Mouse (Mus musculus) NIH3T3 (cell line): ENCODE data around the gene Timp3.
"Not testable (repeated sequence)": the region's sequence is repeated elsewhere in the genome, so short reads cannot be mapped to it uniquely, and the experiment has no call there.

Experiments used
- DNase-seq: peaks from one replicate; pipeline ENCODE4 v3.0.0-alpha.2; 2012; ENCODE audit warnings: low read depth

Gene Timp3

GRCm38 (mm10) chr10:86352521-86352920, 52.3 kb downstream of the Timp3 start:
- DNase-seq = no peak

- DNase-seq = peak; percentile 60
Observed at GRCm38 (mm10) chr10:86356819-86357563, 56.8 kb downstream of the Timp3 start.

- no peak for DNase-seq
Observed at GRCm38 (mm10) chr10:86358307-86358975, 58.3 kb downstream of the Timp3 start.

GRCm38 (mm10) chr10:86359208-86359607, 59.0 kb downstream of the Timp3 start:
- peak; percentile 42 for DNase-seq

- peak; percentile 55 for DNase-seq
Observed at GRCm38 (mm10) chr10:86359699-86360098, 59.5 kb downstream of the Timp3 start.

GRCm38 (mm10) chr10:86363669-86364309, 63.6 kb downstream of the Timp3 start:
- DNase-seq = no peak

GRCm38 (mm10) chr10:86365632-86366092, 65.5 kb downstream of the Timp3 start:
- peak; percentile 84 for DNase-seq

- DNase-seq = peak; percentile 44
Observed at GRCm38 (mm10) chr10:86367346-86367745, 67.2 kb downstream of the Timp3 start.

- DNase-seq = no peak
Observed at GRCm38 (mm10) chr10:86368811-86369210, 68.6 kb downstream of the Timp3 start.

- no peak for DNase-seq
Observed at GRCm38 (mm10) chr10:86369346-86369745, 69.2 kb downstream of the Timp3 start.

GRCm38 (mm10) chr10:86371561-86371960, 71.4 kb downstream of the Timp3 start:
- no peak for DNase-seq

- DNase-seq = peak; percentile 68
Observed at GRCm38 (mm10) chr10:86374061-86374460, 73.9 kb downstream of the Timp3 start.

- no peak for DNase-seq
Observed at GRCm38 (mm10) chr10:86375903-86376302, 75.7 kb downstream of the Timp3 start.

- peak; percentile 73 for DNase-seq
Observed at GRCm38 (mm10) chr10:86376392-86377185, 76.4 kb downstream of the Timp3 start.

- not testable (repeated sequence) for DNase-seq
Observed at GRCm38 (mm10) chr10:86378803-86379202, 78.6 kb downstream of the Timp3 start.

GRCm38 (mm10) chr10:86380626-86381025, 80.5 kb downstream of the Timp3 start:
- no peak for DNase-seq

GRCm38 (mm10) chr10:86381150-86381921, 81.2 kb downstream of the Timp3 start:
- no peak for DNase-seq

GRCm38 (mm10) chr10:86381922-86382260, 81.7 kb downstream of the Timp3 start:
- DNase-seq = no peak

- no peak for DNase-seq
Observed at GRCm38 (mm10) chr10:86384655-86385054, 84.5 kb downstream of the Timp3 start.

GRCm38 (mm10) chr10:86385656-86386055, 85.5 kb downstream of the Timp3 start:
- DNase-seq = no peak

- DNase-seq = no peak
Observed at GRCm38 (mm10) chr10:86386232-86386631, 86.1 kb downstream of the Timp3 start.
